In genomic region chr11:29560990-29561389, GRCm38 (mm10) we compare ENCODE assay signal across 14 mouse cellular contexts. TPM values are rescaled to one million over a fixed set of nuclear protein-coding genes. Genes with fewer than 3 reads are reported as not detected.
"Had no signal": no experiment of that assay in that cellular context is flagged by ENCODE, and none has a peak within 500 bp of the region (broad histone marks: within the 10 kb centered on the region; RNA-seq: fewer than 3 reads in every experiment).

No protein-coding gene starts in this region.

- H3K4me2 ChIP-seq: lung, embryonic 14.5 days; midbrain, embryonic 13.5 days; midbrain, embryonic 15.5 days; neural tube, embryonic 12.5 days had no signal

- H3K4me3 ChIP-seq: midbrain, embryonic 10.5 days; midbrain, embryonic 13.5 days; midbrain, embryonic 15.5 days; myocyte; neural tube, embryonic 12.5 days had no signal

- H3K27ac ChIP-seq: midbrain, embryonic 10.5 days; midbrain, embryonic 13.5 days; midbrain, embryonic 15.5 days; neural tube, embryonic 12.5 days had no signal

- DNase-seq: lung, adult 18-20 months; lung, embryonic 14.5 days; lung, postnatal 10 days; lung, postnatal 4 days; right cerebral cortex, postnatal 14 days; thymus, adult 18-20 months; thymus, postnatal 14 days; thymus, postnatal 36 days had no signal

- H3K36me3 ChIP-seq: midbrain, embryonic 10.5 days; midbrain, embryonic 13.5 days; midbrain, embryonic 15.5 days; neural tube, embryonic 12.5 days had no signal

- H3K4me1 ChIP-seq: midbrain, embryonic 10.5 days; midbrain, embryonic 13.5 days; midbrain, embryonic 15.5 days; neural tube, embryonic 12.5 days had no signal

- H3K9ac ChIP-seq: lung, embryonic 14.5 days; midbrain, embryonic 13.5 days; midbrain, embryonic 15.5 days; neural tube, embryonic 12.5 days had no signal

- H3K27me3 ChIP-seq: midbrain, embryonic 13.5 days; midbrain, embryonic 15.5 days; neural tube, embryonic 12.5 days had no signal

- H3K9me3 ChIP-seq: midbrain, embryonic 10.5 days; midbrain, embryonic 13.5 days; midbrain, embryonic 15.5 days; neural tube, embryonic 12.5 days had no signal

- ATAC-seq: midbrain, embryonic 13.5 days; midbrain, embryonic 15.5 days had no signal

RNA-seq across cellular contexts. Expression of gene Clhc1, which starts 13.2 kb away (rescaled TPM):
- polyA plus RNA-seq: spleen, adult 2 months had no signal
